Mouse (Mus musculus) mouse embryonic stem cell (cell line): ENCODE measurements around the gene Cdh22.

Experiments used
- in situ Hi-C, 2 experiments: fragments of 300-500 bp; cut with MboI; formaldehyde crosslinking; loops; 1 replicate in 1 of 2; 3 replicates in 1 of 2; pipeline ENCODE4 v1.14.3; 2019 to 2020; ENCODE audit warnings: low sequenced_read_pairs in 2 of 2, low pct_unique_long_range_greater_than_20kb in 1 of 2, mixed read lengths in 1 of 2; ENCODE audit not compliant: unreplicated experiment in 1 of 2

Gene Cdh22

DNA sequence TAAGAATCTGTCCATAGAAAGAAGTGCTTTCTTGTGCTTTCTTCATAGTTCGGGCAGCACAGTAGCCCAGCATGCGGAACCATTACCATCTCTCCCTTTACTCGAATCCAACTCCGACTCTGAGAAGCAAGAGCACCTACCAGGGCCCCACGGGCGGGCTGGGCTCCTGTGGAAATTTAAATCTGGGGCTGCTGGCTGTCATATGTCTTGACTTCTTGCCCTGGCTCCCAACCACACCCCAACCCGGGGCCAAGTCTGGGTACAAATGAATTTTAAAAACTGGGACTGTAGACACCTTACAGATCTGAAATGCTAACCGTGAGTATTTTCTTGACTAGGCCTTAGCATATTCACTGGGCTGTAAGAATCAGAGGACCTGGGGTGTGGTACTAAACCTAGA lies 18.6 kb upstream of the Cdh22 start:
- in situ Hi-C loops = no loop called here

GRCm38 (mm10) chr2:165252801-165253200 lies 18.1 kb upstream of the Cdh22 start:
- in situ Hi-C loops = no loop called here

- in situ Hi-C loops = no loop called here
Measured at GRCm38 (mm10) chr2:165252381-165252780, 17.7 kb upstream of the Cdh22 start.

DNA sequence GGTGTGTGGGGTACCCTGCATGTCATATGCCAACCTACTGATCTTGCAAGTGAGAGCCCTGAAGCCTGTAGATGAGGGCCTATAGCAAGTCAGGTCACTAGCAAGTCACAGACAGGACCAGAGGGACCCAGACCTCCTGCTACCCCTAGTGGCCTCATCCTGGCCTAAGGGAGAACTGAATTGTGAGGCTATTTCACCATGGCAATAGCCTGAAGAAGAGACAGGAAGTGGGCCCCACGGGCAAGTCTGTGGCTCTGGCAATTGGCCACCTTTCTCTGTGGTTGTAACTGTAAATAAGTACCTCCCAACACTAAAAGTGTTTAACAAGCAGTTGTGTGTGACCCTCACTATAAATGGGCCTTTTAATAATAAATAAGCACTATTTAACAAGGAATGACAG lies 16.2 kb upstream of the Cdh22 start:
- in situ Hi-C loops = no loop called here

DNA sequence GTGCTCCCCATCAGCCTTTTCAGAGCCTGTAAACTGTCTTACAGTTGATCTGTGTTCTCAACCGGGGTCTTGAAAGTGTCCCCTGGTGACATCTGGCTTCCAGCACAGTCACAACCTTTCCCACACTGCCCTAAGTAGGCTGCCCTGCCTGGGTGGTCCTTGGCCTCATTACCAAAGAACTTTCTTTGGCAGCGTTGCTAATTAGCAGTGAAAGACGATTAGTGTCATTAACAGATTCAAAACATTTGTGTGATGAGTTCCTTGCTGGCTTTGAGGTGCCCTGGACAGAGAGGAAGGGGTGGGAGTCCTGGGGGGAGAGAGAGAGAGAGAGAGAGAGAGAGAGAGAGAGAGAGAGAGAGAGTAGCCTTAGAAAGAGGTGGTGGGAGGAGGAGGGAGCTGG lies 14.3 kb upstream of the Cdh22 start:
- in situ Hi-C loops = no loop called here

DNA sequence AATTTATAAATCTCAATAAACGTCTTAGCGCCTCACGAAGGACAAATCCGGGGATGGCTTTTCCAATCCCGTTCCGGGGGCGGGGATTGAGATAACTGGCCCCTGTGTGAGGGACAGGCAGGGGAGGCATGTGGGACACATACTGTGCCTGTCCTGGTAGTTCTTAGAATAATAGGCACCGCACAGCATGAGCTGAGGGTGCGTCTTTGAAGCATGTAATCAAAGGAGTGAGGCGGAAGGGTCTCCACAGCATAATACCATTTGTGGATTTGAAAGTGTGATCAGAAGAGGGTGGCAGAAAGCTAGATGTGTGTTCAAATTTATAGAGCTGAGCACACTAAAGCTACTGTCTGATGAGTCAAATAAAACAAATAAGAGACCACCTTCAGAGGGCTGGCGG lies 11.7 kb upstream of the Cdh22 start:
- in situ Hi-C loops = no loop called here

GRCm38 (mm10) chr2:165243122-165243720 lies 8.6 kb upstream of the Cdh22 start:
- in situ Hi-C loops = no loop called here

GRCm38 (mm10) chr2:165242575-165242974 lies 7.9 kb upstream of the Cdh22 start:
- in situ Hi-C loops = no loop called here

- in situ Hi-C loops = no loop called here
Measured at GRCm38 (mm10) chr2:165241786-165242185, 7.1 kb upstream of the Cdh22 start.

DNA sequence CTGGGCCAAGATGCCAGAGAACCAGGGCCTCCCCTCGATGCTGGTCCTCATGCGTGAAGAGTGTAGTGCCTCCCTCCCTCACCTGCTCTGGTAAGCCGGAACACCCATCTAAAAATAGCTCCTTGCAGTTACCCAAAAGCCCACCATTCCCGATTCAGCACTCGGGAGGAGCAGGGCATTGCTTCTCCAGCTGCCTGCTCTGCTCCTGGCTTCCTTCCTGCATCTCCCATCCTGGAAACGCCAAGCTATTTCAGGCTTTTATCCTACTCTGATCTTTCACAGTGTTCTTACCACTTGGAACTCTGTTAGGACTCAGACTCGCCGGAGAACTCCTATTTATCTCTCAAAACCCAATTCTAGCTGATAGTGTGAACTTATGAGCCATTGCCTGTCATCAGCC lies 5.7 kb upstream of the Cdh22 start:
- in situ Hi-C loops = no loop called here

- in situ Hi-C loops = loop anchor here in 1 of 2 experiments (10.0 kb wide), 1 partner anchor 165 kb away; no protein-coding TSS in a partner anchor
Measured at GRCm38 (mm10) chr2:165239533-165240144, 5.0 kb upstream of the Cdh22 start.

DNA sequence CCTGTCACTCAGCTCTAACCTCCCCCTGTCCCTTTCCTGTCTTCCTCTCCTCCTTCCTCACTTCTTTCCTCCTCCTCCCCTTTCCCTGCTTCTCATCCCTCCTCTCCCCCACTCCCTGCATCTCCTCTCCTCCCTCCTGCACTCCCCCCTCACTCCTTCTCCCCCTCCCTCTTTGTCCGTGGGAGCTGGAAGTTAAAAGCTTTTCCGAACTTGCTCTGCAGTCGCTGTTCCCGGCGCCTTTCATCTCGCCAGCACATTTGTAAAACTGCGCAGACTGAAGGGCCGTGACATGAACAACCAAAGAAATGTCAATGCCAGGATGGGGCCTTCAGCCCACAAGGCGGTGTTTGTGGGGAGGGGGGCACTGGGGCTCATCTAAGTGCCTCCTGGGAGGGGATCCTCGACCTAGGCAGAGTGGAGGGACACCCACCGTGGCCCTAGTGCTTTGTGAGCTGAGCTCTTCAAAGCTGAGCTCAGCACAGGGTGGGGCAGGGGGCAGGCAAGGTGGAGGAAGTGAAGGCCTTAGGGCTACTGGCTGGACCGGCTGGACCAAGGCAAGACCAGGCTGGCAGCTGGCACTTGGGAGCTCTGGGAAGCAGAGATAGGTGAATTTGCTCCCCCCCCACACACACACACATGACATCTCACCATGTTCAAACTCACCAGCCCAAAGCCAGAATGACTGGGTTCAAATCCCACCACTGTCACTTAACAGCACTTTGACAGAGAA lies 3.9 kb upstream of the Cdh22 start:
- in situ Hi-C loops = loop anchor here in 1 of 2 experiments (10.0 kb wide), 1 partner anchor 164 kb away; no protein-coding TSS in a partner anchor

DNA sequence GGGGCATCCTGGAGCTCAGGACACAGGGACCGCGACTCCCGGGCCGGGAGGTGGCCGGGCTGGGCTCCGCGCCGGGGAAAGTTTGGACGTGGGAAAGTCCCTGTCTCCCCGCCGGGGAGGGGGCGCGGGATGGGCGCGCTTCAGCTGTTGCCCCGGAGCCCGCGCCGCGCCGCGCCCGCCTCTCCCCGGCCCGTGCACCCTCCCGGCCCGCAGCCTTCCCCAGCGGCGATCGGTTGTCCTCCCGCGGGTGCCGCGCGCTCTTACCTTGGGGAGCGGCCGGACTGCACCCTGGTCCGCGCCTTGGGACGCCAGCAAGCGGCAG lies 401 bp downstream of the Cdh22 start:
- in situ Hi-C loops = loop anchor here in 1 of 2 experiments (10.0 kb wide), 1 partner anchor 159 kb away; no protein-coding TSS in a partner anchor

DNA sequence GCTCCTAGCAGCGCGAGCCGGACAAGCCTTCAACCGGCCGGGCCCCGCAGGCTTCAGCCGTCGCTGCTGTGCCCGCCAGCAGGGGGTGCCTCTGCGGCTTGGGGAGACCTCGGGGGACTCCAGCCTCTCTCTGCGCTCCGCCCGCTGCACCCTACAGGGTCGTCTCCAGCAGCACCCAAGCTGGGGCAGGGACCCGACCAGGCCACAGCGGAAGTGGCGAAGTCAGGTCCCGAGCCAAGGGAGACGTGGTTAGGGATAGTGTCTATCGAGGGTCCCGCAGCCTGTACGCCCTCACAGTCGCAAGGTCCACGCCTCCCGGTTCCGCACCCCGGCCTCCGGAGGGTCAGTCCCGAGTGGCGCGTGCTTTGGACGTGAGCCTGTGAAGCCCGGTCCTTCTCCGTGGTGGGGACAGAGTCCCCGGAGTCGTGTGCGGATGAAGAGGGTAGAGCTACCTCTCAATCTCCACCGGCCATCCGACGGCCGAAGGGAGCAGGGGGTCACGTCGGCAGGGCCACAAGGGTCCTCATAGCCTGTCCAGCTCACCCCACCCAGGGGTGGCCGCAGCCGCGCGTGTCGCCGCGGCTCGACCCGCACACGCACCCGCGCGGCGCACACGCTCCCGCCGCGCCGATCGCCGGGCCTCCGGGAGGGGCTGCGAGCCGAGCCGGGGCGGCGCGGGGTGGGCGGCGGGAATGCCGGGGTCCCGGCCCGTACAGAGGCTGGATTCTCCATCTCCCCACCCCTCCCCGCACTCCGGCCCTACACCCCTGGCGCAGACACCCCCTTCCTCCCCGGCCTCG lies 962 bp downstream of the Cdh22 start:
- in situ Hi-C loops = loop anchor here in 1 of 2 experiments (10.0 kb wide), 1 partner anchor 159 kb away; no protein-coding TSS in a partner anchor

DNA sequence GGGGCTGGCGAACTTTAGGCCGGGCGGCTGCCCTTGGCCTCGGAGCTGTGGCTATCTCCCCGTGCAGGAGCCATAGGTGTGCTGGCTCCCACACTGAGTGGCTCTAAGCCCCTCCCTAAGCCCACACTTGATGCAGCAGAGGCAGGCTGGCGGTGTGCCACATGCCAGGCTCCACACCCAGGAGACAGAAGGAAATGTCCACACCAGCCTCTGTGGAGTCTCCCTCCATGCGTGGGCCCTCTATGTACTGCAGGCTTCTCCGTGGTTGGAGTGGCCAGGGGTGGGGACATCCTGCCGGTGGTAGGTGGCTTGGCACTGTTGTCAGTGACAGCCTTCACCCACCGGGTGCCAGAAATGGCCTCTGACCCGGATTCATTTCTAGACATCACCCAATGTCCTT lies 5.6 kb downstream of the Cdh22 start:
- in situ Hi-C loops = no loop called here

- in situ Hi-C loops = no loop called here
Measured at GRCm38 (mm10) chr2:165223837-165224236, 10.8 kb downstream of the Cdh22 start.

GRCm38 (mm10) chr2:165221952-165222351 lies 12.7 kb downstream of the Cdh22 start:
- in situ Hi-C loops = no loop called here

DNA sequence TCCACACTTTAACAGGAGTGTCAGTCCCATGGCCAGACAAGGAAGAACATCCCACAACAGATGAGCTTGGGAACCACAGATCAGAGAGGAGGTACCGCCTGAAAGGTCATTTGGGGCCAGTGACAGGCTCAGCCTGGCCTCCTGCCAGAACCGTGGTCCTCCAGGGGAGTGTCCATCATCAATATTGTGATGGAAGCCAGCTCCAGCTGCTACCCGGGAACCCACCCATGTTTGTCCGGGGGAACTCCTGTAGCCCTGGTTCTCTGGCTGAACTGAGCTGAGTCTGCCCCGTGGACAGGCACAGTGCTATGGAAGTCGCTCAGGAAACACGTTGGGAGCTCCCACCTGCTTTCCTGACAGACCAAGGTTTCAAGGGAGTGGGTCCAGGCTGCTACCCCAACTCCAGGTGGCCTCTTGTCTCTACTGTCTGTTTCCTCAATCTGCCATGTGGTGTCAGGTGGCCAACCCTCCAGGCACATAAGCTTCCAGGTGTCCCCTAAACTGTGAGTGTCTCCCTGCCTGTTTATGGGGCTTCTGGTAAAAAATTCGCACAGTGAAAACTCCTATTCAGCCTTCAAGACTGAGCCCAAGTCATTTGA lies 14.2 kb downstream of the Cdh22 start:
- in situ Hi-C loops = no loop called here

DNA sequence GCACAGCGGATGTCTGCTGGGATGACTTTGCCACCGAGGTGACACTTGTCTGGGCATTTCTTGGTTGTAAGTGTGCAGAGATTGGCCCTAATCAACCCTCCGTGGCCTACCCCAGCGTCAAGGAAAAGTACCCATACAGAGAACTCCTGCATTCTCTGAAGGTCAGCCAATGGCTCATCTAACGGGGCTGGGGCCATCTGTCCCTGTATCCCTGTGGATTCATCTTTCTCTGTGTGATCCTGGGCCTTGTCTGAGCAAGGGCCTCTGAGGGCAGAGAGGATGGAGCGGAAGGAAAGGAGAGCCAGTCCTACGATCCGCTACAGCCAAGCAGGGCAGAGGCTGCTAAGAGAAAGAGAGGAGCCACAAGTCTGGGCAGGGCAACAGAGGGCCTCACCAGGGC lies 15.7 kb downstream of the Cdh22 start:
- in situ Hi-C loops = no loop called here
